Mouse (Mus musculus): ENCODE measurements around the gene Lgals4. TPM values are rescaled to one million over a fixed set of nuclear protein-coding genes. Genes with fewer than 3 reads are reported as not detected.
A peak's percentile ranks its signal among the peaks of the same experiment; 100 is the strongest.

The Lgals4 gene
- total and polyA plus RNA-seq, 2 experiments from 2014 or later = 3.5 to 4.8 TPM

DNA sequence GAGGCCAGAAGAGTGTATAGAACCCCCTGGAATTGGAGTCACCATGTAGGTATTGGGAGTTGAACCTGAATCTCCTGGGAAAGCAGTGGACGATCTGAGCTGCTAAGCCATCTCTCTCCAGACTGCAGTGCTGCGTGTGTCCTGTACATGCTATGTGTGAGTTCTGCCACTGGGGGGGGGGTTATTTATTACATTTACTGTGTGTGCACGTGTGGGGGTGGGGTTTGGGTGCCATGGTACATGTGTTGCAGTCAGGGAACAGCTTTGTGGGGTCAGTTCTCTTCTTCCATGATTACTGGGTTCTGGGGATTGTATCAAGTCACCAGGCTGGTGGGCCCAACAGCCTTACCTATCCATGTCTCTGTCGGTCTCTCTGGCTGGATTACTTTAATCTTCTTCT, 26.8 kb upstream of the Lgals4 start:
- H3K36me3 ChIP-seq (ENCODE audit: insufficient read depth, low read length) = no peaks in the 10 kb centered on the region
- no peak overlapping the region for H3K9ac ChIP-seq (replicated peaks; ENCODE audit: low read length, poor library complexity, severe bottlenecking)
- no peak overlapping the region for H3K4me3 ChIP-seq (ENCODE audit: low read depth, low read length)
- no peak overlapping the region for H3K4me2 ChIP-seq (ENCODE audit: low read depth, low read length, poor library complexity, severe bottlenecking)
- peak; percentile 24; the same call in 1 of the 2 replicates for TF ChIP-seq CTCF (IDR thresholded peaks at IDR 0.05)
- H3K27me3 ChIP-seq (ENCODE audit: insufficient read depth, low read length) = no peaks in the 10 kb centered on the region
- DNase-seq (ENCODE audit: low spot score) (no peak), ATAC-seq (ENCODE audit: low FRiP score) (no peak)
- WGBS = 75% methylated on average over 4 of the region's 4 CpGs
- H3K9me3 ChIP-seq (ENCODE audit: low read length) = no peaks in the 10 kb centered on the region
- no peak overlapping the region for H3K27ac ChIP-seq (ENCODE audit: low read depth, low read length)
- H3K4me1 ChIP-seq (ENCODE audit: insufficient read depth, low read length) = peaks cover 4% of the 10 kb centered on the region; the same call in 1 of the 2 replicates

DNA sequence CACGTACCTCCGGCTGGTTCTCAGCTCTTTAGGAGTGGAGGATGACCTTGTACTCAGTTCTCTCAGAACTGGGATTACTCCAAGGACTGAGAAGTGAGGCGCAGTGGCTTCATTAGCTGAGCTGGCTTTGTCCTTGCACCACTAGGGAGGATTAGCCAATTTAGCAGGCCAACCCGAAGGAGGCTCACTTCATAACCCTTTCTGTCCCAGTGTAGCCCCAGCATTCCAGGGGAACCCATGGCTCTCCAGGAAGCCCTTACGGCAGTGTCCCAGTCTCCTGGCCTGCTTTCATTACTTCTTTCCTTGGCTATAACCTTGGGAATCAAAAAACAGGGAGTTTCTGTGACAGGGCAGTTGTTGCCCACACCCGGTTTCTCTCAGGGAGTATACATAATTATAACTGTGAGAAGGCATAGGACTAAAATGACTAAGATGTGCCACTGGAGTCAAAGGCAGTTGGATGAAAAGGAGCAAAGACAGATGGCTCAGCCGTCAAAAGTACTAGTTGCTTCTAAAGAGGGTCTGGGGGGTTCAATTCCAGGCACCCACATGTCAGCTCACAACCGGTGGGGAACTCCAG, 25.9 kb upstream of the Lgals4 start:
- Histone ChIP-seq H3K36me3 (ENCODE audit: insufficient read depth, low read length) (peaks cover 3% of the 10 kb centered on the region; the same call in 1 of the 2 replicates), H3K27me3 (ENCODE audit: insufficient read depth, low read length) (no peaks in the 10 kb centered on the region), H3K27ac (ENCODE audit: low read depth, low read length) (peak overlapping the region; percentile 99), H3K4me2 (ENCODE audit: low read depth, low read length, poor library complexity, severe bottlenecking) (peak overlapping the region; percentile 91), H3K9me3 (ENCODE audit: low read length) (no peaks in the 10 kb centered on the region), H3K4me1 (ENCODE audit: insufficient read depth, low read length) (peaks cover 12% of the 10 kb centered on the region; the same call in 1 of the 2 replicates), H3K4me3 (ENCODE audit: low read depth, low read length) (peak overlapping the region; percentile 78), H3K9ac (replicated peaks; ENCODE audit: low read length, poor library complexity, severe bottlenecking) (peak overlapping the region; percentile 80; the same call in 1 of the 2 replicates)
- no peak for TF ChIP-seq CTCF (IDR thresholded peaks at IDR 0.05)
- ATAC-seq (ENCODE audit: low FRiP score) = no peak
- WGBS = 23% methylated on average over 8 of the region's 8 CpGs
- DNase-seq (ENCODE audit: low spot score) = no peak

DNA sequence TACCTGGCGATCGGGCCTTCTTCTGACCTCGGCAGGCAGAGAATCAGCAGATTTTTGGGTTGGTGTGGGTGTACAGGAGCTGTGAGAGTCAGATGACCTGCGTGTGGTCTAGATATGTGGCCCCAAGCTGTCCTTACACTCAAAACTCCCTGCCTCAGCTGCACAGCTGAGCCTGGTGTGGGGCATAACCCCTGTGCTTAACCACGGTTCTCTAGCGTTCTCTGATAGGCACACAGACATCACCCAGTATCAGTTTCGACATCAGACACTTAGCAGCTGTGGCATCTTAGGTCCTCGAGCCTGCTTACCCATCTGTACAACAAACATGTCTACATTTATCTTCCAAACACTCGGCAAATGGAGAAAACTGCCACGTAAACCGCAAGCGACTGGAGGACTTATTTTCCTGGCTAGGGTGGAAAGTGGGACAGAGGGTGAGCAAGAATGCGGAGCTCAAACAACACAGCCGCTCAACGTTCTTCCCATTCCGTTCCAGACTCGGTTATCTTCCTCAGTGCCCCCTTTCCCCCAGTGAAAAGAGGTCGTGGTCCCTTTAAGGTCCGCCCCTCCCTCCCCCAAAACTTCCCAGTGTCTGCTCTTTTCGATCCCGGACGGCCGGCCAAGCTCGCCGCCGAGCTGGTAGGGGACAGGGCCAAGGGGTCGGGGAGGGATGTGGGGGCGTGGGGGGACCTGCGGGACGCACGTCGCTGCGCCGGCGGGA, 25.3 kb upstream of the Lgals4 start, which contains the start of gene Hnrnpl:
Hnrnpl (plus strand) TSS at position 321 of the 721 bp plus-strand sequence.
- H3K27me3 ChIP-seq (ENCODE audit: insufficient read depth, low read length) = no peaks in the 10 kb centered on the region
- ATAC-seq (ENCODE audit: low FRiP score) (peak; percentile 1; the same call in 1 of the 2 replicates), DNase-seq (ENCODE audit: low spot score) (peak; percentile 67)
- peak within 1 kb of the TSS; percentile 78 for H3K4me3 ChIP-seq (ENCODE audit: low read depth, low read length)
- no peak for TF ChIP-seq CTCF (IDR thresholded peaks at IDR 0.05)
- peak within 1 kb of the TSS; percentile 99 for H3K27ac ChIP-seq (ENCODE audit: low read depth, low read length)
- H3K4me1 ChIP-seq (ENCODE audit: insufficient read depth, low read length) = peaks cover 15% of the 10 kb centered on the region; the same call in 1 of the 2 replicates
- WGBS = 4% methylated on average over 32 of the region's 35 CpGs
- no peaks in the 10 kb centered on the region for H3K9me3 ChIP-seq (ENCODE audit: low read length)
- peak within 1 kb of the TSS; percentile 80 for H3K9ac ChIP-seq (replicated peaks; ENCODE audit: low read length, poor library complexity, severe bottlenecking)
- H3K4me2 ChIP-seq (ENCODE audit: low read depth, low read length, poor library complexity, severe bottlenecking) = peak within 1 kb of the TSS; percentile 91
- peaks cover 4% of the 10 kb centered on the region for H3K36me3 ChIP-seq (ENCODE audit: insufficient read depth, low read length)

DNA sequence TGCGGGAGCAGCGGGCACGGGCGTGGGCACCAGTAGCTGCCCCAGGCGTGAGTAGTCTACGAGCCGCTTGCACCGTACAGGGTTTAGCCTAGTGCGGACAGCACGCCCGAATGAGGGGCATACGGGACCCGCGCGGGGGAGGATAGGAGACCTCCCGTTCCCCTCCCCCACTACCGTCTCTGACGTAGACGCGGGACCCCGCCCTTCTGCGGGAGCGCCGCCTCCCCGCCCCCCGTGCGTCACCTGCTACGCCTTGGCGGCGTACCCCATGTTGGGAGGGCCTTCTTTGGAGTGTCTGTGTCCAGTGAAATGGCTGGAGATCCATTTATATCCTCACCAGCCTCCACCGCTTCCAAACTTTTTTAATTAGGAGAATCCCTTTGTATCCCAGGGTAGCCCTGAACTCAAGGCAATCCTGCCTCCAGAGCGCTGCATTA, 24.7 kb upstream of the Lgals4 start:
- peak; percentile 94 for DNase-seq (ENCODE audit: low spot score)
- 1% methylated on average over 26 of the region's 32 CpGs for WGBS
- TF ChIP-seq CTCF (IDR thresholded peaks at IDR 0.05) = no peak

DNA sequence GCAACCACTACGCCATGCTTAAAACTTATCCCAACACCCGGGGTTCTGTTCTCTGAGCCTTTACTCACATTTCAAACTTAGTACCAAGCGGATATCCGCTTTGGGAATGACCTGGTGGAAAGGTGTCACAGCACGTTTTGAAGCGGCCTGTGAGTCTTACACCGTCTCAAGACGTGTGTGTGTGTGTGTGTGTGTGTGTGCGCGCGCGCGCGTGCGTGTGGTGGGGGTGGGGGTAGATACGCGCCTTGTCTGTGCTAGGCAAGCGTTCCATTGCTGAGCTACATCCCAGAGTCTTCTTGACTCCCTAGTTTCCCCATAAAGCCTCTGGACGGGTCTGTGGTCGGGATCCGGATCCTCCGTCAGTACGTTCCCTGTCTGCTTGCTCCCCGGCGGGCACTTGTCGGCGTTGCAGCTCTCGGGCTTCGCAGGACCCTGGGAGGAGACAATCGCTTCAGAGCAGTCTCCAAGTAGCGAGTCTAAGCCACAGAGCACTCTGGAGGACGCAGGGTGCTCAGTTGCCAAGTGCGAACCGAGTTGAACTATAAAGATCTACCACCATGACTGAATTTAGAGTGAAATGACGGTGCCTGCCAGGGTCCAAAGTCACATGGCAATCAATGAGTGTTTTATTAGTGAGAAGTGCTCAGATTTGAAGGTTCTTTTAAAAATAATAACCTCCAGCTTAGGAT, 24.1 kb upstream of the Lgals4 start:
- H3K36me3 ChIP-seq (ENCODE audit: insufficient read depth, low read length) = peaks cover 15% of the 10 kb centered on the region
- no peaks in the 10 kb centered on the region for H3K27me3 ChIP-seq (ENCODE audit: insufficient read depth, low read length)
- TF ChIP-seq CTCF (IDR thresholded peaks at IDR 0.05) = no peak; the same call in 1 of the 2 replicates
- DNase-seq (ENCODE audit: low spot score) (peak; percentile 61), ATAC-seq (ENCODE audit: low FRiP score) (no peak)
- peak overlapping the region; percentile 99 for H3K27ac ChIP-seq (ENCODE audit: low read depth, low read length)
- H3K4me2 ChIP-seq (ENCODE audit: low read depth, low read length, poor library complexity, severe bottlenecking) = peak overlapping the region; percentile 91
- peak overlapping the region; percentile 78 for H3K4me3 ChIP-seq (ENCODE audit: low read depth, low read length)
- H3K9me3 ChIP-seq (ENCODE audit: low read length) = no peaks in the 10 kb centered on the region
- under 1% methylated on average over 35 of the region's 35 CpGs for WGBS
- H3K4me1 ChIP-seq (ENCODE audit: insufficient read depth, low read length) = peaks cover 15% of the 10 kb centered on the region; the same call in 1 of the 2 replicates
- peak overlapping the region; percentile 80 for H3K9ac ChIP-seq (replicated peaks; ENCODE audit: low read length, poor library complexity, severe bottlenecking)

More for the DNA sequence above, 24.7 kb upstream of the Lgals4 start:
- Histone ChIP-seq H3K9me3 (ENCODE audit: low read length) (no peaks in the 10 kb centered on the region), H3K4me1 (ENCODE audit: insufficient read depth, low read length) (peaks cover 15% of the 10 kb centered on the region; the same call in 1 of the 2 replicates), H3K36me3 (ENCODE audit: insufficient read depth, low read length) (peaks cover 9% of the 10 kb centered on the region), H3K9ac (replicated peaks; ENCODE audit: low read length, poor library complexity, severe bottlenecking) (peak overlapping the region; percentile 80), H3K4me2 (ENCODE audit: low read depth, low read length, poor library complexity, severe bottlenecking) (peak overlapping the region; percentile 91), H3K27me3 (ENCODE audit: insufficient read depth, low read length) (no peaks in the 10 kb centered on the region), H3K27ac (ENCODE audit: low read depth, low read length) (peak overlapping the region; percentile 99), H3K4me3 (ENCODE audit: low read depth, low read length) (peak overlapping the region; percentile 78)
- peak; percentile 47 for ATAC-seq (ENCODE audit: low FRiP score)
